Mouse (Mus musculus) embryonic facial prominence, embryonic 15.5 days (tissue): ENCODE data around the gene Adamts17. TPM values are rescaled to one million over a fixed set of nuclear protein-coding genes. Genes with fewer than 3 reads are reported as not detected.

Experiments used
- ATAC-seq: fragments of 200-750 bp; cut with Nextera tagmentation; 2 replicates; pipeline ENCODE4 v1.8.0; 2017; ENCODE audit warnings: low read depth, moderate TSS enrichment; ENCODE audit not compliant: insufficient number of reproducible peaks, low FRiP score, low TSS enrichment
- H3K27ac ChIP-seq: fragments of 300-500 bp; sonication (generic); replicated peaks from 2 replicates; pipeline ENCODE4 v1.5.1; 2015; ENCODE audit warnings: mild to moderate bottlenecking, inconsistent platforms
- H3K27me3 ChIP-seq: fragments of 300-500 bp; sonication (generic); 2 replicates; pipeline ENCODE4 v1.6.1; 2015; ENCODE audit warnings: inconsistent platforms
- H3K36me3 ChIP-seq: fragments of 300-500 bp; sonication (generic); 2 replicates; pipeline ENCODE4 v1.6.1; 2015; ENCODE audit warnings: mild to moderate bottlenecking, inconsistent platforms
- H3K4me1 ChIP-seq: fragments of 300-500 bp; sonication (generic); 2 replicates; pipeline ENCODE4 v1.6.1; 2015; ENCODE audit warnings: inconsistent platforms
- H3K4me2 ChIP-seq: fragments of 300-500 bp; sonication (generic); replicated peaks from 2 replicates; pipeline ENCODE4 v1.6.1; 2015; ENCODE audit warnings: mild to moderate bottlenecking, inconsistent platforms
- H3K4me3 ChIP-seq: fragments of 300-500 bp; sonication (generic); replicated peaks from 2 replicates; pipeline ENCODE4 v1.5.1; 2015; ENCODE audit warnings: mild to moderate bottlenecking, inconsistent platforms
- H3K9ac ChIP-seq: fragments of 300-500 bp; sonication (generic); 2 replicates; pipeline ENCODE4 v1.6.1; 2015; ENCODE audit warnings: inconsistent platforms
- H3K9me3 ChIP-seq: fragments of 300-500 bp; sonication (generic); replicated peaks from 2 replicates; pipeline ENCODE4 v1.6.1; 2016; ENCODE audit warnings: inconsistent platforms
- WGBS: fragments of 180-500 bp; shearing (Covaris S2); methylation state at CpG from one replicate; pipeline ENCODE4 v1.1.7; 2015; 5-methylcytosine and 5-hydroxymethylcytosine counted together
- polyA plus RNA-seq: library from polyadenylated mRNA; unstranded; fragments of >200 nt; fragmentation: Nextera tagmentation; extraction: Ambion mirVana; gene quantifications from 2 replicates; pipeline ENCODE4 v1.2.1, GENCODE M21; 2015

Gene Adamts17
- polyA plus RNA-seq, 1 experiment from 2014 or later: 17.4 TPM

DNA sequence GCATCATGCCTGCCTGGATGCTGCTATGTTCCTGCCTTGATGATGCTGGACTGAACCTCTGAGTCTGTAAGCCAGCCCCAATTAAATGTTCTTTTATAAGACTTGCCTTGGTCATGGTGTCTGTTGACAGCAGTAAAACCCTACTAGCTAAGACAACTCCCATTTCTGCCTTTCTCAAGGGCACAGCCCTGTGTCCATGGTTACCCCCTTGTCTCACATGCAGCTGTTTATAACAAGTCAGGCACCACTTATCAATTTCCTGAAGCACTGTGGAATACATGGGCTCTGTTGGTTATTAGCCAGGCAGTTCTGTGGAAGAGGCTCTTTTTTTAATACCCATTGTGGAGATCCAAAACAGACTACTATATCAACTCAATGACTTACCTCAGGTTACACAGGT is 193.1 kb downstream of the Adamts17 start:
- Histone ChIP-seq H3K27ac (no peak overlapping the region), H3K4me2 (no peak overlapping the region), H3K4me3 (no peak overlapping the region), H3K36me3 (0 out of 2 replicates have a peak, but pooled peaks cover 4% of the 10 kb centered on the region), H3K4me1 (peaks cover 3% of the 10 kb centered on the region; the same call in 1 of the 2 replicates), H3K9ac (no peak overlapping the region), H3K9me3 (no peaks in the 10 kb centered on the region), H3K27me3 (no peaks in the 10 kb centered on the region)
- ATAC-seq: no peak

GRCm38 (mm10) chr7:67034369-67034768 is 194.8 kb downstream of the Adamts17 start:
- H3K27ac ChIP-seq: no peak overlapping the region
- no peaks in the 10 kb centered on the region for H3K27me3 ChIP-seq
- WGBS: 74% methylated on average over 2 of the region's 2 CpGs
- no peaks in the 10 kb centered on the region for H3K9me3 ChIP-seq
- no peaks in the 10 kb centered on the region for H3K4me1 ChIP-seq
- no peak; the same call in 1 of the 2 replicates for ATAC-seq
- 0 out of 2 replicates have a peak, but pooled peaks cover 4% of the 10 kb centered on the region for H3K36me3 ChIP-seq
- no peak overlapping the region for H3K4me2 ChIP-seq
- no peak overlapping the region for H3K4me3 ChIP-seq
- no peak overlapping the region for H3K9ac ChIP-seq

DNA sequence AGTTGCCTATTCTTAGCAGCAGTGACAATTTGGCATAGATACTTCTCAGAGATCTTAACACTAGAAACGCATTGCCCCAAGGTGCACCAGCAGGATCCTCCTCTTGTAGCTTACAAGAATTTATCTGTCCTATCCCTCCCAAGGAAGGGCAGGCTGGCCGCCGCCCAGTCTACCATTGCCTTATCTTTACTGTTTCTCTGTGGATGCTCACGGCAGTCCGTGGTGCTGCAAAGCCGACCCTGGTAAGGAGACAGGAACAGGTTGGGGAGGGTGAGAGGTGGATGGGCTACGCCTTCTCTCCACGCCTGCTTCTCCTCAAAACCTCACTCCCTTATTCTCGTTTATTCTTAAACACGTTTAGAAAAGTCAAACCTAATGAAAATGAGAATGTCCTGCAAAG is 195.7 kb downstream of the Adamts17 start:
- Histone ChIP-seq H3K4me2 (no peak overlapping the region), H3K9me3 (no peaks in the 10 kb centered on the region), H3K4me3 (no peak overlapping the region), H3K9ac (no peak overlapping the region), H3K4me1 (no peaks in the 10 kb centered on the region), H3K27ac (no peak overlapping the region), H3K36me3 (0 out of 2 replicates have a peak, but pooled peaks cover 4% of the 10 kb centered on the region), H3K27me3 (no peaks in the 10 kb centered on the region)
- 83% methylated on average over 10 of the region's 10 CpGs for WGBS
- no peak for ATAC-seq

GRCm38 (mm10) chr7:67035661-67036060 is 196.1 kb downstream of the Adamts17 start:
- H3K4me3 ChIP-seq: no peak overlapping the region
- H3K36me3 ChIP-seq: 0 out of 2 replicates have a peak, but pooled peaks cover 4% of the 10 kb centered on the region
- H3K4me1 ChIP-seq: no peaks in the 10 kb centered on the region
- no peak overlapping the region for H3K4me2 ChIP-seq
- H3K27ac ChIP-seq: no peak overlapping the region
- no peaks in the 10 kb centered on the region for H3K9me3 ChIP-seq
- no peak overlapping the region for H3K9ac ChIP-seq
- 89% methylated on average over 5 of the region's 5 CpGs for WGBS
- H3K27me3 ChIP-seq: no peaks in the 10 kb centered on the region
- ATAC-seq: no peak

DNA sequence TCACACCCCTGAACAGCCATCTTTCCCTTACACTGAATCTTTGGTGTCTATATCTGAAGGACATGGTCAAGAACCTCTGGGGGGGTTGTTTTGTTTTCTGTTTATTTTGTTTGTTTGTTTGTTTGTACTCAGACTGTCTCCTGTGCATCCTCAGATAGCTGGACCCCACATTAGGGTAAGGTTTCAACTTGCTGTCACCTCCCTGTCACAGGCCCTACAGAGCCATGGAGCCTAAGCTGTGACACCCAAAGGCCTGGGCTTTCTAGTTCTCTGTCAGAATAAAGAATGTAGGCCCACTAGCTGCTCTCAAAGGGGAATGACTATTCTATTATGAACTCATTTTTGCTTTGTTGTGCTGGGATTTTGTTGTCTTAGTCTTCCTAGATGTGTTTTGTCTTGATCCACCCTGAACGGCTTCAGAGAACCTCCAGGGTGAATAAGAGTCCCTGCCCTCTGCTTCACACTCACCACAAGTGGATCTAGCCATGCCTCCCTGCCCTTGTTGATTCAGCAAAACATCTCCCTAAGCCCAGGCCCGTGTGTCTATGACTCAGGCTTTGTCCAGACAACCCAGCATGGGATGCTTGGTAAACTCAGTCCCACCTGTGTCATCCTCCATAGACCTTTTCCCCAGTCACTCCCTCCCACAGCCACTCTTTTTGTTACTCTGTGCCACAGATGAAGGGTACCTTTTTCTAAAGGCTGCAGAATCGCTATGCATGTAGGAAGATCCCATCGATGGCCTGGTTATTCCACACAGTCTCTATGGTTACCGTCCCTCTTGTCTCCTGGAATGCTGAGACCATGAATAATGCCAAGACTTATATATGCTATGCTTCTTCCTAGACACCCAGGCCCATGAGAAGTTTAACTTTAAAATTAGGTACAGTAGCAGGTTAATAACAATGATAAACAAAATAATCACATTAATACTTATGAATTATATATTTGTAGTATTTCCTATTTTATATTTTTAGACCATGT is 197.3 kb downstream of the Adamts17 start:
- H3K27me3 ChIP-seq: no peaks in the 10 kb centered on the region
- H3K9ac ChIP-seq: no peak overlapping the region
- 78% methylated on average over 5 of the region's 5 CpGs for WGBS
- no peak overlapping the region for H3K4me3 ChIP-seq
- 0 out of 2 replicates have a peak, but pooled peaks cover 4% of the 10 kb centered on the region for H3K36me3 ChIP-seq
- H3K27ac ChIP-seq: no peak overlapping the region
- no peaks in the 10 kb centered on the region for H3K4me1 ChIP-seq
- no peaks in the 10 kb centered on the region for H3K9me3 ChIP-seq
- no peak for ATAC-seq
- no peak overlapping the region for H3K4me2 ChIP-seq

- no peak overlapping the region for H3K9ac ChIP-seq
- H3K4me3 ChIP-seq: no peak overlapping the region
- H3K4me1 ChIP-seq: no peaks in the 10 kb centered on the region
- H3K27ac ChIP-seq: no peak overlapping the region
- no peaks in the 10 kb centered on the region for H3K9me3 ChIP-seq
- no peak overlapping the region for H3K4me2 ChIP-seq
- no peaks in the 10 kb centered on the region for H3K36me3 ChIP-seq
- H3K27me3 ChIP-seq: no peaks in the 10 kb centered on the region
- ATAC-seq: no peak
- 69% methylated on average over 4 of the region's 4 CpGs for WGBS
These were observed 198.4 kb downstream of the Adamts17 start for GRCm38 (mm10) chr7:67037726-67038520.

- H3K4me1 ChIP-seq: no peaks in the 10 kb centered on the region
- no peaks in the 10 kb centered on the region for H3K9me3 ChIP-seq
- H3K4me2 ChIP-seq: no peak overlapping the region
- no peaks in the 10 kb centered on the region for H3K27me3 ChIP-seq
- H3K4me3 ChIP-seq: no peak overlapping the region
- WGBS: 66% methylated on average over 3 of the region's 3 CpGs
- H3K27ac ChIP-seq: no peak overlapping the region
- no peak overlapping the region for H3K9ac ChIP-seq
- ATAC-seq: no peak
- 0 out of 2 replicates have a peak, but pooled peaks cover 5% of the 10 kb centered on the region for H3K36me3 ChIP-seq
These were observed 199.6 kb downstream of the Adamts17 start for GRCm38 (mm10) chr7:67039143-67039542.

DNA sequence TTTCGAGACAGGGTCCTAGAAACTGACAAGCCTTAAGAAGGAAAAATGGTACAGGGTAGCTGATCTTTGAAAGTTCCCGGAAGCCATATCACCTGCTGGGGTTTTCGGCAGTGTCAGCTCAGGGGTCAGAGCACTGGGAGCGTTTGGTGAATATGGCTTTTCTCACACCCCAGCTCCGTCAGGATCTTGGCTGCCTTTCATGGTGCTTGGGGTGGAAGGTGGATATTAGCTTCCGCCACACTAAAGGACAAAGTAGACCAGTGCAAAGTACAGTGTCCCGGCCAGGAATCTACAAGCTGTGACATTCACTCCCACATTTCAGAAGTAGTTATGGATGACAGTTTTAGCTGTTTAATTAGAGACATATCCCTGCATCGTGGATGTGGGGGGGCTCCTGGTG is 200.3 kb downstream of the Adamts17 start:
- H3K27me3 ChIP-seq: no peaks in the 10 kb centered on the region
- no peaks in the 10 kb centered on the region for H3K4me1 ChIP-seq
- H3K36me3 ChIP-seq: 0 out of 2 replicates have a peak, but pooled peaks cover 5% of the 10 kb centered on the region
- no peak for ATAC-seq
- H3K9me3 ChIP-seq: no peaks in the 10 kb centered on the region
- H3K27ac ChIP-seq: no peak overlapping the region
- H3K9ac ChIP-seq: no peak overlapping the region
- no peak overlapping the region for H3K4me3 ChIP-seq
- no peak overlapping the region for H3K4me2 ChIP-seq
- 65% methylated on average over 8 of the region's 8 CpGs for WGBS

GRCm38 (mm10) chr7:67041685-67042084 is 202.2 kb downstream of the Adamts17 start:
- 93% methylated on average over 3 of the region's 3 CpGs for whole genome bisulfite sequencing
- Histone ChIP-seq H3K36me3 (0 out of 2 replicates have a peak, but pooled peaks cover 5% of the 10 kb centered on the region), H3K27ac (no peak overlapping the region), H3K27me3 (no peaks in the 10 kb centered on the region), H3K4me3 (no peak overlapping the region), H3K4me1 (no peaks in the 10 kb centered on the region), H3K9ac (no peak overlapping the region), H3K4me2 (no peak overlapping the region), H3K9me3 (no peaks in the 10 kb centered on the region)
- no peak for ATAC-seq

GRCm38 (mm10) chr7:67044121-67044817 is 204.7 kb downstream of the Adamts17 start:
- no peak overlapping the region for H3K27ac ChIP-seq
- 84% methylated on average over 15 of the region's 15 CpGs for WGBS
- H3K9me3 ChIP-seq: no peaks in the 10 kb centered on the region
- H3K9ac ChIP-seq: no peak overlapping the region
- peak; percentile 30; the same call in 1 of the 2 replicates for ATAC-seq
- no peaks in the 10 kb centered on the region for H3K27me3 ChIP-seq
- H3K4me3 ChIP-seq: no peak overlapping the region
- no peak overlapping the region for H3K4me2 ChIP-seq
- H3K4me1 ChIP-seq: no peaks in the 10 kb centered on the region
- H3K36me3 ChIP-seq: peaks cover 5% of the 10 kb centered on the region; the same call in 1 of the 2 replicates
